Mouse (Mus musculus) midbrain, embryonic 13.5 days (tissue): ENCODE measurements at regions not wholly inside any gene's neighbourhood (a gene's known extent, or its start where the extent isn't known, plus 50 kb on each side); places are given as distances from the start of the nearest gene placed in this dataset.
"Not testable (repeated sequence)": the region's sequence is repeated elsewhere in the genome, so short reads cannot be mapped to it uniquely, and the experiment has no call there.

ENCODE experiments used
- ATAC-seq: fragments of 200-750 bp; cut with Nextera tagmentation; 2 replicates; pipeline ENCODE4 v1.8.0; 2017; ENCODE audit warnings: mild to moderate bottlenecking, moderate TSS enrichment, moderate library complexity
- H3K27ac ChIP-seq: fragments of 300-500 bp; sonication (generic); 2 replicates; pipeline ENCODE4 v1.5.1; 2015; ENCODE audit warnings: inconsistent platforms, mild to moderate bottlenecking, moderate library complexity
- H3K27me3 ChIP-seq: fragments of 300-500 bp; sonication (generic); 2 replicates; pipeline ENCODE4 v1.6.1; 2015; ENCODE audit warnings: mild to moderate bottlenecking, inconsistent platforms
- H3K36me3 ChIP-seq: fragments of 300-500 bp; sonication (generic); 2 replicates; pipeline ENCODE4 v1.6.1; 2015; ENCODE audit warnings: mild to moderate bottlenecking, inconsistent platforms
- H3K4me1 ChIP-seq: fragments of 300-500 bp; sonication (generic); replicated peaks from 2 replicates; pipeline ENCODE4 v1.6.1; 2015; ENCODE audit warnings: inconsistent platforms
- H3K4me2 ChIP-seq: fragments of 300-500 bp; sonication (generic); replicated peaks from 2 replicates; pipeline ENCODE4 v1.6.1; 2015; ENCODE audit warnings: moderate library complexity, mild to moderate bottlenecking, inconsistent platforms
- H3K4me3 ChIP-seq: fragments of 300-500 bp; sonication (generic); replicated peaks from 2 replicates; pipeline ENCODE4 v1.5.1; 2015; ENCODE audit warnings: mild to moderate bottlenecking, inconsistent platforms
- H3K9ac ChIP-seq: fragments of 300-500 bp; sonication (generic); replicated peaks from 2 replicates; pipeline ENCODE4 v1.6.1; 2015; ENCODE audit warnings: mild to moderate bottlenecking, inconsistent platforms
- H3K9me3 ChIP-seq: fragments of 300-500 bp; sonication (generic); 2 replicates; pipeline ENCODE4 v1.6.1; 2016; ENCODE audit warnings: mild to moderate bottlenecking, inconsistent platforms
- WGBS: fragments of 180-500 bp; shearing (Covaris S2); methylation state at CpG from one replicate; pipeline ENCODE4 v1.1.7; 2015; 5-methylcytosine and 5-hydroxymethylcytosine counted together

- H3K9ac ChIP-seq = no peak overlapping the region
- 59% methylated on average over 1 of the region's 1 CpGs for WGBS
- H3K27ac ChIP-seq = no peak overlapping the region
- H3K27me3 ChIP-seq = peaks cover 15% of the 10 kb centered on the region
- peaks cover 4% of the 10 kb centered on the region for H3K4me1 ChIP-seq
- H3K4me2 ChIP-seq = no peak overlapping the region
- no peaks in the 10 kb centered on the region for H3K36me3 ChIP-seq
- no peak overlapping the region for H3K4me3 ChIP-seq
- no peak for ATAC-seq
- H3K9me3 ChIP-seq = no peaks in the 10 kb centered on the region
Measured at GRCm38 (mm10) chr2:147989616-147990015, 57.2 kb downstream of the Foxa2 start.

GRCm38 (mm10) chr2:147988586-147988985, 58.2 kb downstream of the Foxa2 start:
- Histone ChIP-seq H3K36me3 (no peaks in the 10 kb centered on the region), H3K4me2 (no peak overlapping the region), H3K9ac (no peak overlapping the region), H3K4me3 (no peak overlapping the region), H3K27ac (no peak overlapping the region), H3K27me3 (peaks cover 21% of the 10 kb centered on the region), H3K4me1 (peaks cover 5% of the 10 kb centered on the region), H3K9me3 (no peaks in the 10 kb centered on the region)
- no peak for ATAC-seq

DNA sequence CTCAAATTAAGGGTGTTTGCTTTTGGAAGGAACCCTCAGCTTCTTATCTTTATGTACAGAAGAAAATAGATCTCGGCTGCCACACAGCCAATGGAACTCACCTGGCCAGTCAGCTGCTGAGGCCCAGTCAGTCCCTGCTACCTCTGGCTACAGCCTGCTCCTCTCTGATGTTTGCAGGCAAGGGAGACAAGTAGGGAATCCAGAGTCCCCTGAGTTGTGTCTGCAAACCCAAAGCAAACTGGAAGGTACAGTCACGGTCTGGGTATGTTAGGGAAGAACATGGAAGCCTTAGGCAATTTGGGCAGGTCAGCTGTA, 61.6 kb downstream of the Foxa2 start:
- no peak overlapping the region for H3K4me2 ChIP-seq
- H3K9ac ChIP-seq = no peak overlapping the region
- 79% methylated on average over 2 of the region's 2 CpGs for WGBS
- no peaks in the 10 kb centered on the region for H3K36me3 ChIP-seq
- peaks cover 31% of the 10 kb centered on the region for H3K27me3 ChIP-seq
- no peak overlapping the region for H3K4me3 ChIP-seq
- H3K9me3 ChIP-seq = no peaks in the 10 kb centered on the region
- no peak overlapping the region for H3K27ac ChIP-seq
- no peak for ATAC-seq
- peaks cover 5% of the 10 kb centered on the region for H3K4me1 ChIP-seq

DNA sequence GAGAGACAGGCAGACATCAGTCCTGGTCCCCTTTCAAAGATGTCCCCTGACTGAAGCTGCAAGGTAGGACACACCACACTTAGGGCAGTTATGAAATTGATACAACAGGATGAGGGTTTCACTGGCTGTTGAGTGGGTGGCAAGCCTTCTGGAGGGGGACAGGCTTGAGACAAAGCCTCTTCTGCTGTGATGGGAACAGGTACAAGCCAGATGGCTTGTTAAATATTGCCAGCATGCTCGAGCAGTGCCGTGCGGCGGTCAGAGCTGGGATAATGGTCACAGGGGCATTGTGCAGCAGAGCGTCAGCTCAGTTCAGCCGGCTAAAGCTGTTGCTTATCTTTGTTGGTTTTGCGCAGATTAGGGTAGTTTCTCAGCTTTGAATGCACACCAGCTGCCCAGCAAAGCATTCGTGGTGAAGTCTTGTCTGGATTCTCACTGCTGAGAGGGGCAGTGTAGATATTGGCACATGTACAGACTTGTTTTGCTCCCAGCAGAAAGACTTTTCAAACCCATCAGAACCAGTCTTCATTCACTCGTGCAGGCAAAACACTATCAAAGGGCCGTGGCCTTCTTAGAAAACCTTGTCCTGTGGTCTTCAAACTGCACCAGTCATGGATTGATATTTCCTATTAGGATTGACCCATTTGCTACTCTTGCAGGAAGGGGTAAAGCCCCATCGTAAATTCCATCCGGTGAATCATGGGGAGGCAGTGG, 62.1 kb downstream of the Foxa2 start:
- H3K9ac ChIP-seq = no peak overlapping the region
- H3K4me1 ChIP-seq = peaks cover 5% of the 10 kb centered on the region
- 40% methylated on average over 12 of the region's 12 CpGs for WGBS
- ATAC-seq = peak; percentile 82
- H3K27ac ChIP-seq = no peak overlapping the region
- H3K36me3 ChIP-seq = no peaks in the 10 kb centered on the region
- H3K4me2 ChIP-seq = no peak overlapping the region
- no peak overlapping the region for H3K4me3 ChIP-seq
- peaks cover 30% of the 10 kb centered on the region for H3K27me3 ChIP-seq
- H3K9me3 ChIP-seq = no peaks in the 10 kb centered on the region

DNA sequence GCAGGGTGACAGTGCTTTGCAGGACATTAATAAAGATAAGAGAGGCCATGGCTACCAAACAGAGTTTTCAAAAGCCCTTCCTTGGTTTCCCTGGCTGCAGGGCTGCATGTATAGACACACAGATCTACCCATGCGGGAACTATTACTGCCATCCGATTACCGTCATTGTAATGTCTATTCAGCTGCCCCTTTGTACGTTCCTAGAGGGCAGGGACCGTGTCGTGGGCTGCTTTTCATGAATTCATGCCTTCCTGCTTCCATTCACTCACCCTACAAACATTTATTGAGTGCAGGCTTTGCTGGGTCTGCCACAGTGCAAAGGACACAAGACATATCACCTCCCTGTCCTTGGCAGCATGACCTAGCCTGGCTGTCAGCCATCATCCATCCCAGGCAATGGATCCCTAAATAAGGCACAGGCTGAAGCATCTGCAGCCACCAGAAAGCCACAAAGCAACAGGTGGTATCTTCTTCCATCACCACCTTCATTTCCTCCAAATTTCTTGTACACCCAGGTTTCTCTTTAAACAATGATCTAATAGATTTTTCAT, 65.8 kb downstream of the Foxa2 start:
- H3K4me3 ChIP-seq = no peak overlapping the region
- H3K4me2 ChIP-seq = no peak overlapping the region
- no peak overlapping the region for H3K9ac ChIP-seq
- H3K27ac ChIP-seq = no peak overlapping the region
- no peaks in the 10 kb centered on the region for H3K9me3 ChIP-seq
- peaks cover 32% of the 10 kb centered on the region for H3K27me3 ChIP-seq
- no peaks in the 10 kb centered on the region for H3K36me3 ChIP-seq
- peak; percentile 27; the same call in 1 of the 2 replicates for ATAC-seq
- WGBS = 17% methylated on average over 6 of the region's 6 CpGs
- peaks cover 5% of the 10 kb centered on the region for H3K4me1 ChIP-seq

GRCm38 (mm10) chr2:147980408-147980807, 66.4 kb downstream of the Foxa2 start:
- peaks cover 5% of the 10 kb centered on the region for H3K4me1 ChIP-seq

GRCm38 (mm10) chr2:147979660-147980364, 67.0 kb downstream of the Foxa2 start:
- H3K27me3 ChIP-seq = peaks cover 32% of the 10 kb centered on the region
- no peak overlapping the region for H3K4me2 ChIP-seq
- H3K4me3 ChIP-seq = no peak overlapping the region
- H3K9ac ChIP-seq = no peak overlapping the region
- H3K36me3 ChIP-seq = no peaks in the 10 kb centered on the region
- no peak overlapping the region for H3K27ac ChIP-seq
- H3K9me3 ChIP-seq = no peaks in the 10 kb centered on the region
- no peak for ATAC-seq
- 86% methylated on average over 4 of the region's 4 CpGs for WGBS
- peaks cover 4% of the 10 kb centered on the region for H3K4me1 ChIP-seq

More at GRCm38 (mm10) chr2:147980408-147980807, 66.4 kb downstream of the Foxa2 start:
- no peak overlapping the region for H3K4me2 ChIP-seq
- peaks cover 33% of the 10 kb centered on the region for H3K27me3 ChIP-seq
- H3K36me3 ChIP-seq = no peaks in the 10 kb centered on the region
- H3K4me3 ChIP-seq = no peak overlapping the region
- H3K9ac ChIP-seq = no peak overlapping the region
- H3K9me3 ChIP-seq = no peaks in the 10 kb centered on the region
- H3K27ac ChIP-seq = no peak overlapping the region
- no peak for ATAC-seq
- 92% methylated on average over 1 of the region's 1 CpGs for WGBS

GRCm38 (mm10) chr2:147979001-147979400, 67.8 kb downstream of the Foxa2 start:
- WGBS = 91% methylated on average over 1 of the region's 1 CpGs
- ATAC-seq = no peak

DNA sequence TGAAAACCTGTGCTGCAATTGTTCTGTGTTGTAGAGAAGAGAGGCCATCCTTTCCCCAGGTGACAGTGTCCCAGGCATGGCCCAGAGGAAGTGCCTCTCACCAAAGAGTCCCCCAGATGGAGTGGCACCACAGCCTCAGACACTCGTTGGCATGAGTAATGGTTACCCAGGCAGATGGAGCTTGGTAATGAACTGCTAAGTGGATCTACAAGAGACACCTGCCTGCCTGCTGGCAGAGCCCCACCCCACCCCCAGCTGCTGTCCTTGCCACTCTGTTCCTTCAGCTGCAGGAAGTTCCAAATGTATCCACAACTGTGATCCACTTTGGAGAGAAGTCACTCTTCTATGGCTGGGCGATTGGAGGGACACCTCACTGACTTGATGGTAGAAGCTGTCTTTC, 72.0 kb downstream of the Foxa2 start:
- no peak overlapping the region for H3K27ac ChIP-seq
- no peaks in the 10 kb centered on the region for H3K4me1 ChIP-seq
- ATAC-seq = no peak
- WGBS = 67% methylated on average over 2 of the region's 2 CpGs
- H3K9me3 ChIP-seq = no peaks in the 10 kb centered on the region
- peaks cover 31% of the 10 kb centered on the region for H3K27me3 ChIP-seq
- H3K36me3 ChIP-seq = no peaks in the 10 kb centered on the region
- H3K9ac ChIP-seq = no peak overlapping the region
- H3K4me3 ChIP-seq = no peak overlapping the region
- no peak overlapping the region for H3K4me2 ChIP-seq

More at GRCm38 (mm10) chr2:147979001-147979400, 67.8 kb downstream of the Foxa2 start:
- H3K36me3 ChIP-seq = no peaks in the 10 kb centered on the region
- H3K27ac ChIP-seq = no peak overlapping the region
- H3K9ac ChIP-seq = no peak overlapping the region
- H3K9me3 ChIP-seq = no peaks in the 10 kb centered on the region
- peaks cover 34% of the 10 kb centered on the region for H3K27me3 ChIP-seq
- no peak overlapping the region for H3K4me2 ChIP-seq
- H3K4me3 ChIP-seq = no peak overlapping the region
- H3K4me1 ChIP-seq = no peaks in the 10 kb centered on the region; the same call in 1 of the 2 replicates

DNA sequence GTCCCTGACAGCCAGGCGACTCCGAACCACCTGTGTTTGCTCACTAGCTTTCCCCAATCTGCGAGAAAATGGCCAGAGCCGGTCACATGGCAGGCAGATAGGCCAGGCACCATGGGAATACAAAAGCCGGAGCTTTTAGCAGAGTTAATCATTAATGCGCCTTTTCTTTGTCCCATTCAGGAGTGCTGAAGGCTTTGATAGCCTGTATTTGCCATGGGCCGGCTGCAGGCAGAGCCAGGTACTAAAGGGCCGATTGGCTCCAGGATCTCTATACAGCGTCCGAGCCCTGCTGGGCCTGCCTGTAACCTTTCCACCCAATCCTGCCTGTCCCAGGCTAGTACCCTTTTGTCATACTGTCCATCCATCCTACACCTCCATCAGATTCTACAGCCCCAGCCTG, 78.1 kb downstream of the Foxa2 start:
- peaks cover 22% of the 10 kb centered on the region for H3K27me3 ChIP-seq
- ATAC-seq = peak; percentile 55
- WGBS = 20% methylated on average over 10 of the region's 10 CpGs
- H3K4me3 ChIP-seq = no peak overlapping the region
- no peaks in the 10 kb centered on the region for H3K9me3 ChIP-seq
- no peaks in the 10 kb centered on the region for H3K36me3 ChIP-seq
- no peak overlapping the region for H3K9ac ChIP-seq
- no peak overlapping the region for H3K4me2 ChIP-seq
- peaks cover 6% of the 10 kb centered on the region; the same call in 1 of the 2 replicates for H3K4me1 ChIP-seq
- H3K27ac ChIP-seq = no peak overlapping the region

DNA sequence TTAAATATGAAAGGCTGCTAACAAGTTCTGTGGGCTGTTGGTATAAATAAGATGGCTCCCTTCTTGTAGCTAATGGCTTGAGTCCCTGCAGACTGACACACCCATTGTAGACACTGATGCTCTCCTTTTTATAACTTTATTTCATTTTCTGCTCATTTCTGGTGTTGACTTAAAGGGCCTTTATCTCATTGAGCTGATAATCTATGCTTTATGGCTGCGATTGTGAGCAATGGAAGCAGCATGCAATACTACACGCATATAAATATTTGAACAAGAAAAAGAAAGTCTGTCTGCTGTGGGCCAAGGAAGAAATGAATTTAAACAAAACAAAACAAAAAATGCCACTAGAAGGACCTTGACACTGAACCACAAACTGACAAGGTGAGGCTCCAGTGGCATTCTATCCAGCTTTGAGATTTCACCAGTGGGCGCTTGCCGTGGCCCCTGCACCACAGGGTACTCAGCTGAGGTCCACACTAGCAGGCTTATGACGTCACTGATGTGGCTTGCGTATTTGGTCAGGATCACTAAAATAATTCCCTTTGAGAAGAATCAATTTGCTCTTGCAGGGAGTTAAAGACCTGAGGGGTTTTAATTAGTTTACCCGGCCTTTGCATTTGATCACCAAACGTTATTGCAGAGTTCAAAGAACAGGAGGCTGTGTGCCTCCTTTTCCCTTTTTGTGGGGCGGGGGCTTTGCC, 78.8 kb downstream of the Foxa2 start:
- Histone ChIP-seq H3K27ac (no peak overlapping the region), H3K4me1 (peaks cover 6% of the 10 kb centered on the region; the same call in 1 of the 2 replicates), H3K4me3 (no peak overlapping the region), H3K27me3 (peaks cover 22% of the 10 kb centered on the region), H3K36me3 (no peaks in the 10 kb centered on the region), H3K9ac (no peak overlapping the region), H3K9me3 (no peaks in the 10 kb centered on the region), H3K4me2 (no peak overlapping the region)
- WGBS = 56% methylated on average over 9 of the region's 9 CpGs
- ATAC-seq = no peak

DNA sequence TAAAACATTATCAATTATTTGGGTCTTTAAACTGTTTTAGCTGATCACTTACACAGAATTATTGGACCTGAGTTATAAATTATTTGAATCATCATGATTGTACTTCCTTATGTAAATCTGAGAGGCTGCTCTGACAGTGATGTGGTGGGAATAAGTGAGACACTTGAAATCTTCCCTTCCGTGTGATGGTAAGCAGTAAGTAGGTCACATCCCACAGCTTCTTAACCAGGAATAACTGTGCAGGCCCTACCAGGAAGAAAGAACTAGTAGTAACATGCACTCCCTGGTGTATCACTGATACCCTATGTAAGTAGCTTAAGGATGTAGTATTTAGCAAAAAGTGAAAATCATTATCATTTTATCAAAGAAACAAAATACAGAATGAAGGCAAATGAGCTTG, 83.5 kb downstream of the Foxa2 start:
- WGBS = 94% methylated on average over 1 of the region's 1 CpGs
- not testable (repeated sequence) for H3K4me2 ChIP-seq, ATAC-seq, H3K9me3 ChIP-seq, H3K27me3 ChIP-seq, H3K9ac ChIP-seq, H3K27ac ChIP-seq, H3K4me3 ChIP-seq, H3K36me3 ChIP-seq, H3K4me1 ChIP-seq
